Mouse (Mus musculus): Measurements from ENCODE around the gene Olfr749. TPM values are rescaled to one million over a fixed set of nuclear protein-coding genes. Genes with fewer than 3 reads are reported as not detected.
"Not testable (repeated sequence)": the region's sequence is repeated elsewhere in the genome, so short reads cannot be mapped to it uniquely, and the experiment has no call there.

Olfr749 gene
- not detected in 2 replicates for polyA plus RNA-seq (2011; ENCODE audit: insufficient read length, low read depth, missing spikeins)

DNA sequence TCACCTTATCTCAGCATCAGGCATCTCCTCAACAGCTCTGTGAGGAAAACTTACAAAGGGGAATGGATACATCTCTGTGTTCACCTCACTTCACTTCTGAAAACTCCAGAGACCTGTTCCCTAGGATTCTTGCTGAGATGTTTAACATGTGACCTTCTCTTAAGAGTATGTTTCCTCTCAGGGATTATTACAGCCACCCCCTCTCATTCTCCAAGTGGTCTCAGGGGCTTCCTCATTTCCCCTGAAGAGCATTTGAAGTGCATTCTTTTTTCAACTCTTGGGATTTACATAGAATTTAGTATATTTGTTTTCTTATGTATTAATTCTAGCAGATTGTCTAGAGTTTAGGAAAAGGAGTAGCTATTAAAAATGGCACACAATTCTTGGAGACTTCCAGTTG lies at the start of gene Olfr749:
Gene Olfr749, minus strand, starts transcription at position 101 of the 400 bp plus-strand sequence.
- no peak for TF ChIP-seq CTCF (IDR thresholded peaks at IDR 0.05; ENCODE audit: borderline replicate concordance, insufficient read depth, low read length)
- TF ChIP-seq POLR2A (IDR thresholded peaks at IDR 0.05; ENCODE audit: low read depth, low read length) = no peak
- H3K4me1 ChIP-seq (ENCODE audit: control insufficient read depth, insufficient read depth, low read length) = no peaks in the 10 kb centered on the region
- no peak within 1 kb of the TSS for H3K4me3 ChIP-seq (ENCODE audit: insufficient read depth, low read length)
- no peak within 1 kb of the TSS for H3K27ac ChIP-seq (ENCODE audit: insufficient read depth, low read length)

DNA sequence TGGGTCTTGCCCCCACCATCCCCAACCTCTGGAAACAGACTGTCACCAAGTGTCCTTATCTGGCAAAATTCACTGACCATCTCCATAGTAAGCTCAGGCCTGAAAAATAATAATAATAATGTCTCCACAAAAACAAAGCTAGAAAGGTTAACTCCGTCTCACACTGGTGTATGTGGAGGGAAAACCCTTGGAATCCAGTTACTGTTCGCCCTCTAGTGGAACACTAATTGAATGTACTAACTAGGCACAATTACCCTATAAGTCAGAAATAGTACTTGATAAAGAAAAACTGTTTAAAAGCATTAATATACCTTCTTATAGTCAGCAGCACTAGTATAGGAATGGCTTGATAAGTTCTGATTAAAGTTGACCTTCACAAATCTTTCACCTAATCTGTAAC lies 43.3 kb upstream of the Olfr749 start:
- no peak for TF ChIP-seq POLR2A (IDR thresholded peaks at IDR 0.05; ENCODE audit: low read depth, low read length)
- TF ChIP-seq CTCF (IDR thresholded peaks at IDR 0.05; ENCODE audit: borderline replicate concordance, insufficient read depth, low read length) = no peak
- Histone ChIP-seq H3K4me1 (ENCODE audit: control insufficient read depth, insufficient read depth, low read length) (no peaks in the 10 kb centered on the region; the same call in 1 of the 2 replicates), H3K4me3 (ENCODE audit: insufficient read depth, low read length) (no peak overlapping the region), H3K27ac (ENCODE audit: insufficient read depth, low read length) (no peak overlapping the region)

DNA sequence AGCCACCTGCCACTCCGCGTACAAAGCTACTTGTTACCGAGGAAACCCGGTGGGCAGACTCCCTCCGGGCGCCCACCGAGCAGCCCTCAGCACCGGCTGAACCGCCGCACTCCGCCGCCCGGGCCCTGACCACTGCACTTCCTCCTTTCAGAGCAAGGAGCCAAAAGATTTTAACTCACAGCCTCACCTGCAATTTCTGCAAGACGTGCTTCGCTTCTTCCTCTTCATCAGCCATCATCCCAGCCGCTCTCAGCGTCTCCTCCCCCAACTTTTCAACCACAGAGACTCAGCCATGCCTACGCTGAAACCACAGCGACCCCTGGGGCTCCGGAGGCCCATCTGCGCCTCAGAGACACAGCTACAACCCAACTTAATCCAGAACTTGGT lies 40.4 kb upstream of the Olfr749 start, which contains the start of gene Ttc5:
Gene Ttc5, minus strand, starts transcription at position 269 of the 387 bp plus-strand sequence.
- TF ChIP-seq POLR2A (IDR thresholded peaks at IDR 0.05; ENCODE audit: low read depth, low read length) (peak; percentile 84), CTCF (IDR thresholded peaks at IDR 0.05; ENCODE audit: borderline replicate concordance, insufficient read depth, low read length) (peak; percentile 71)
- H3K27ac ChIP-seq (ENCODE audit: insufficient read depth, low read length) = no peak within 1 kb of the TSS
- no peaks in the 10 kb centered on the region; the same call in 1 of the 2 replicates for H3K4me1 ChIP-seq (ENCODE audit: control insufficient read depth, insufficient read depth, low read length)

DNA sequence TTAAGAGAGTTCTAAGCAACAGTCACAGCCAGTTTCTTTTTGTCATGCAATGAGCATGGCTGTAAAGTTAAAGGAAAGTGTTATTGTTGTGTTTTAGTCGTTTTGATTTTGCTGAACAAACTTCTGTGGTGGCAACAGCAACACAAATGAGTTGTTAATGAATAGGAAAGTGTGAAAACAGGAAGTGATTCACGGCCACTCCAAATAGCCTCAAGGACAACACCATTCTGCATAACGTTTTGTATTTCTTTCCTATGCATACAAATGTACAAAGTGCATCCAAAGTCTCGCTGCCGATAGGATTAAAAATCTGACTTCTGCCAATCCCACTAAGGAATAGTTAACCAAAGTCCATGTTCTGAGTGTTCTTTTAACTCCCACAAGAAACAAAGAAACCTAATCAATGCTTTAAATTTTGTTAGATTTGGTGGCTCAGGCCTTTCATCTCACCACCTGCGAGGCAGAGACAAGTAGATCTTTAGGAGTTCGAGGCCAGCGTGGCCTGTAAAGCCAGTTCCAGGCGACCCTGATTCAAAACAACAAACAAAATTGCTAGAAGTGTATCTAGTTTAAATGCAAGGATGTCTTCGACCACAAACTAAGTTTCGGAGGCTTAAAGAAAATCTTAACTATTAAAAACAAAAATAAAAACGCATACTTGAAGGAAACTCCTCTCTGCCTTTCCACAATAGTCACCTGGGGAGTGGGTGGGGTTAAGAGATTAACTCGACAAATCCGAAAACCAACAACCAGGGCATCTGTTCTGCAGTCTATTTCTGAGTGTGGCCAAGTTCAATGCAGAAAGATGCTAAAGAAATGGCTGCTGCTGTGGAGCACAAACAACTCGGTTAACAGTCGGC lies 39.7 kb upstream of the Olfr749 start:
- TF ChIP-seq POLR2A (IDR thresholded peaks at IDR 0.05; ENCODE audit: low read depth, low read length) = no peak
- no peak for TF ChIP-seq CTCF (IDR thresholded peaks at IDR 0.05; ENCODE audit: borderline replicate concordance, insufficient read depth, low read length)
- no peak overlapping the region for H3K27ac ChIP-seq (ENCODE audit: insufficient read depth, low read length)
- H3K4me1 ChIP-seq (ENCODE audit: control insufficient read depth, insufficient read depth, low read length) = no peaks in the 10 kb centered on the region; the same call in 1 of the 2 replicates
- H3K4me3 ChIP-seq (ENCODE audit: insufficient read depth, low read length) = peak overlapping the region; percentile 98

More for the DNA sequence above, 40.4 kb upstream of the Olfr749 start, which contains the start of gene Ttc5:
- H3K4me3 ChIP-seq (ENCODE audit: insufficient read depth, low read length) = peak within 1 kb of the TSS; percentile 98

DNA sequence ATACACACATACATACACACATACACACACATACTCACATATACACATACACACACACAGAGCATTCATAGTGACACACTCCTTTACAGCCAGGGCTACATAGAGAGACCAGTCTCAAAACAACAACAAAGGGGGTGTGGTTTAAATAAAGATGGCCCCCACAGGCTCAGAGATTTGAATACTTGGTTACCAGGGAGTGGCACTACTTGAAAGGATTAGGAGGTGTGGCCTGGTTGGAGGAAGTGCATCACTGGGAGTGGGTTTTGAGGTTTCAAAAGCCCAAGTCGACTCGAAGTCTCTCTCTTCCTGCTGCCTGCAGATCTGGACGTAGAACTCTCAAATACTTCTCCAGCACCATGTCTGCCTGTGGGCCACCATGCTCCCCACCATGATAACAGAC lies 37.3 kb upstream of the Olfr749 start:
- no peaks in the 10 kb centered on the region; the same call in 1 of the 2 replicates for H3K4me1 ChIP-seq (ENCODE audit: control insufficient read depth, insufficient read depth, low read length)
- no peak overlapping the region for H3K27ac ChIP-seq (ENCODE audit: insufficient read depth, low read length)
- no peak overlapping the region for H3K4me3 ChIP-seq (ENCODE audit: insufficient read depth, low read length)
- TF ChIP-seq CTCF (IDR thresholded peaks at IDR 0.05; ENCODE audit: borderline replicate concordance, insufficient read depth, low read length) (no peak), POLR2A (IDR thresholded peaks at IDR 0.05; ENCODE audit: low read depth, low read length) (no peak)

DNA sequence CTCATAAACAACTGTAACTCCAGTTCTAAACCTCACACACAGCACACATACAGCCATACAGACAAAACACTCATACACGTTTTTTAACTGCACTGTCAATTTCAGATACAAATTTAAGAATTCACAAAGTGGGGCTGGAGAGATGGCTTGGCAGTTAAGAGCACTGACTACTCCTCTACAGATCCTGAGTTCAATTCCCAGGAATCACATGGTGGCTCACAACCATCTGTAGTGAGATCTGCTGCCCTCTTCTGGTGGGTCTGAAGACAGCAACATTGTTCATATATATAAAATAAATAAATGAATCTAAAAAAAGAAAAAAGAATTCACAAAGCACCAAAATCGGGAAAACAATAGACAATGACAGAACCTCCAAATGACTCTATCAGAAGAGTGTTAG lies 26.4 kb upstream of the Olfr749 start:
- Histone ChIP-seq H3K4me1 (ENCODE audit: control insufficient read depth, insufficient read depth, low read length) (no peaks in the 10 kb centered on the region), H3K4me3 (ENCODE audit: insufficient read depth, low read length) (no peak overlapping the region), H3K27ac (ENCODE audit: insufficient read depth, low read length) (no peak overlapping the region)
- TF ChIP-seq CTCF (IDR thresholded peaks at IDR 0.05; ENCODE audit: borderline replicate concordance, insufficient read depth, low read length) = no peak
- TF ChIP-seq POLR2A (IDR thresholded peaks at IDR 0.05; ENCODE audit: low read depth, low read length) = no peak

DNA sequence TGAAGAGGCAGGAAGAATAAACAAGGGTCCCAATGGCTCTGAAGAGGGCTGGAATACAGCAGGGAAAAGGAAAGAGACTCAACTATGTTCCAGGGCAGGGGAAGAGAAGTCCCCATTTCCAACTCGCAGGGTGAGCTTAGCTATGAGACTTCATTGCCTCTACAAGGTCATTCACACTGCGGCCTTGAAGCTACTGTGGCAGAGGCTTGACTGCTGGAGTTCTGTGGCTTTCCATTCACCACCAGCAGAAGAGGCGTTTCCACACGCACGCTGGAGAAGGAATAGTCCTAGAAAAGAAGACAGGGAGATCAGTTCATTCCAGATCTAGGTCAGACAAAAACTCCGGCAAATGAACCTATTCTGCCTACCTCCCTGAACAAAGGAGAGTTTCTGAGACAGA lies 20.8 kb upstream of the Olfr749 start:
- Histone ChIP-seq H3K4me1 (ENCODE audit: control insufficient read depth, insufficient read depth, low read length) (no peaks in the 10 kb centered on the region), H3K27ac (ENCODE audit: insufficient read depth, low read length) (no peak overlapping the region), H3K4me3 (ENCODE audit: insufficient read depth, low read length) (no peak overlapping the region)
- no peak for TF ChIP-seq CTCF (IDR thresholded peaks at IDR 0.05; ENCODE audit: borderline replicate concordance, insufficient read depth, low read length)

DNA sequence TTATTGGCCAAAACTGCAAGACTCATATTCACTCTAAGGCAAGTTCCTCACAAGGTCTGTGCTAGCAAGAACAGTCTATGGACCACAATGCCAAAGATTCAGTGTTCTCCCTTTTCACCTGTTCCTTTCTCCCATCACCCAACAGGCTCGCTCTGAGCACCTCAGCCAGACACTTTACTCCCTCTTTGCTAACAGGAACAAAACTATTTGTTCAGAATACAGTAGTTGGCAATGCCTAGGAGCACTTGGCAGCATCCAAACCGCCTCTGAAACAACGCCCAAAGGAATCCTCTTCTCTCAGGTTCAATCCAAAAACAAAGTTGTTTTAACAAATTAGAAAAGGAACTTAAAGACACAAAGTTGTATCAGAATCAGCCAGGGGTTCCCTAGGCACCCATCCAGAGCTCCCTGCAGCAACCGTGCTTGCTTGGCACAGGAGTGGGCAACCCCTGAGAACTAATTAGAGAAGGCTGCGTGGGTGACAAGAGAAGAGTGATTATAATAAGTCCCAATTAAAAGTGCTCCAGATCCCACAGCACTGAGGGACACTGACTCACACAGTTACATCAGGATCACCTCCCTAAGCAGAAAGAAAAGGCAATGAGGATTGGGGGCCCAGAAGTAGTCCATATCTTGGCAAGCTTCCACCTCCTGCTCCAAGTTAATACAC lies 13.7 kb upstream of the Olfr749 start:
- TF ChIP-seq POLR2A (IDR thresholded peaks at IDR 0.05; ENCODE audit: low read depth, low read length) (no peak), CTCF (IDR thresholded peaks at IDR 0.05; ENCODE audit: borderline replicate concordance, insufficient read depth, low read length) (no peak)
- H3K4me3 ChIP-seq (ENCODE audit: insufficient read depth, low read length) = no peak overlapping the region
- H3K4me1 ChIP-seq (ENCODE audit: control insufficient read depth, insufficient read depth, low read length) = no peaks in the 10 kb centered on the region
- no peak overlapping the region for H3K27ac ChIP-seq (ENCODE audit: insufficient read depth, low read length)

DNA sequence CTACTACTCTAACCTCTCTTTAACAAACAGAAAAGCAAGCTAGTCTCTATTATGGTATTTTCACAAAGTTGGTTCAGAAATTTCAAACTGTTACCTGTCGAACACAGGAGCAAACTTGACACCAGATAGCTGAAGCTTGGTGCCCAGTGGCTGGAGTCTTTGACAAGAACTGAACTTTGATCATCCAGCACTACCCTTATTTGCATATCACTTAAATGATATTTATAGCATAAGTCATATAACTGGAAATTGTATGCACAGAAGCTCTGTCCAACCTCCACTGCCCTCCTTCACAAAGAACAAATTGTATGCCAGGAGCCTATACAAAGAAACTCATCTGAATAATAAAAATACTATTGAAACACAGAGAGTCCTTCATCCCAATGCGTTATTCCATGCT lies 3.3 kb downstream of the Olfr749 start:
- H3K4me1 ChIP-seq (ENCODE audit: control insufficient read depth, insufficient read depth, low read length) = no peaks in the 10 kb centered on the region
- no peak overlapping the region for H3K27ac ChIP-seq (ENCODE audit: insufficient read depth, low read length)
- TF ChIP-seq CTCF (IDR thresholded peaks at IDR 0.05; ENCODE audit: borderline replicate concordance, insufficient read depth, low read length) (no peak), POLR2A (IDR thresholded peaks at IDR 0.05; ENCODE audit: low read depth, low read length) (no peak)
- no peak overlapping the region for H3K4me3 ChIP-seq (ENCODE audit: insufficient read depth, low read length)

DNA sequence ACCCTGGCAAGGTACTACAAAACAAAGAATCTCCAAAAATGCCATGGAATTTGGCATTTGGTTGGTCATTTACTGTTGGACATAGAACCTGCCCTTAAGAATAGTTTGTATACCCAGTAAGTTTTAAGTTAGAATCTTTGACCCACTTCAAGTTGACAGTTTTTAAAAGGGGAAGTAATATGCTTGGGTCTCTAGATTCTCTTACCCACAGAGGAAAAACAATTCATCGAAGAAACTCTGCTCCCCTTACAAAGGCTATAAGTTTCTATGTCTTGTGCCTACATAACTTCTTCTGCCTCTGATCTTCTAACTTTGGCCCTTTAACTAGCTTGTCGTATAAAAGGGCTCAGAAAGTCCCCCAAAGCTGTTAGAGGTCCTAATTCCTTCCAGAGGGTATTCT lies 4.6 kb downstream of the Olfr749 start:
- Histone ChIP-seq H3K4me3 (ENCODE audit: insufficient read depth, low read length) (no peak overlapping the region), H3K4me1 (ENCODE audit: control insufficient read depth, insufficient read depth, low read length) (no peaks in the 10 kb centered on the region), H3K27ac (ENCODE audit: insufficient read depth, low read length) (no peak overlapping the region)
- TF ChIP-seq CTCF (IDR thresholded peaks at IDR 0.05; ENCODE audit: borderline replicate concordance, insufficient read depth, low read length) = no peak
- no peak for TF ChIP-seq POLR2A (IDR thresholded peaks at IDR 0.05; ENCODE audit: low read depth, low read length)

DNA sequence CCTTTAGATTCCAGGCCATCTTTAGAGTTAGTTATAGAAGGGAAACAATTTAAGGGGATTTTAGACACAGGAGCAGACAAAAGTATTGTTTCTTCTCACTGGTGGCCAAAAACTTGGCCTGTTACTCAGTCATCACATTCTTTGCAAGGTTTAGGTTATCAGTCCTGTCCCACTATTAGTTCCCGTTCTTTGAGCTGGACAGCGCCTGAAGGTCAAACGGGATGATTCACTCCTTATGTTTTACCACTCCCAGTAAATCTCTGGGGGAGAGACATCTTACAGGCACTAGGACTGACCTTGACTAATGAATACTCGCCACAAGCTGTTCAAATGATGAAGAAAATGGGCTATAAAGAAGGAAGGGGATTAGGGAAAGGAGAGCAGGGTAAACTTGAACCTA lies 22.5 kb downstream of the Olfr749 start:
- H3K4me3 ChIP-seq (ENCODE audit: insufficient read depth, low read length); H3K27ac ChIP-seq (ENCODE audit: insufficient read depth, low read length); H3K4me1 ChIP-seq (ENCODE audit: control insufficient read depth, insufficient read depth, low read length): not testable (repeated sequence)

DNA sequence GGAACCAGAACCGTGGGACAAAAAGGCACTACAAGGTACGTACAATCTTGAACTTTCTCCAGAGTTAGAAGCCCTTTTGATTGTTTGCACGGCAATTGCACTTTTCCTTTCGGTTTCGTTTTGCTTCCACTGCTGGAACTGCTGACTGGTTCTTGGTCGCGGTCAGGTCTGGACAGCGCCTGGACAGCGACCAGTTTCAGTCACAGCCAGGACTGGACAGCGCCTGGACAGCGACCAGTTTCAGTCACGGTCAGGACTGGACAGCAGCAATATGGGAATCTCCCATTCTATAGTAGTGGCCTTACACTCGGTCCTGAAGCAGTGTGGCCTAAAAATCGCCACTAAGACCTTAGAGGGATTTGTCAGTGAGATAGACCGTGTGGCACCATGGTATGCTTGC lies 25.0 kb downstream of the Olfr749 start:
- H3K27ac ChIP-seq (ENCODE audit: insufficient read depth, low read length); H3K4me3 ChIP-seq (ENCODE audit: insufficient read depth, low read length): not testable (repeated sequence)

More for the DNA sequence above, 25.0 kb downstream of the Olfr749 start:
- H3K4me1 ChIP-seq (ENCODE audit: control insufficient read depth, insufficient read depth, low read length) = not testable (repeated sequence)
